In the genomic region with DNA sequence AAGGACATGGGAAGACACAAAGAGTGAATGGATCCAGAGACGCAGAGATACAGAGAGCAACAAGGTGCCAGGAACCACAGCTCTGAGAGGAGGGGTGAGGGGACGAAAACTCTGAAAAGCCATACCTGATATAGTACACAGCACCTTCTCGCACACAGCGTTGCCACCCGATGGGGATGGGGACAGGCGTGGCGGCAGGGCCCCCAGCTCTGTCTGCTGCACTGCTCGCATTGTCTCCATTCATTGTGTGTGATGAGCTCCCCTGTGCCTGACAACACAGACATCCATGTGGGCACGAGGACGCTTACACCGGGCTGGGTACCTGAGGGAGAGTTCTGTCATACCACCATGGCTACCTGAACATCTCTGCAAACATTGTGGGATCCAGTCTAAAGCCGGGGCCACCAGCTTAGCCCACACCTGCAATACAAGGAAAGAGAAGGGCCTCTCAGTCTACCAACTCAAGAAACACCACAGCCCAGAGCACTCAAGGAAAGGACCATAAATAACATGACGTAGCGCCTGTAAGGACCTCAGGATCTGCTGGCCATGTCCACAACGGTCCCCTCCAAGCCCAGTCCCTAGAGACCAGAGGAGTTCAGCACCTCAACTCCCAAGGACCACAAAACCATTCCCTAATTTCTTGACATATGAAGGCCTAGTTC, we compare ENCODE assay signal across 8 mouse cellular contexts. TPM values are rescaled to one million over a fixed set of nuclear protein-coding genes. Genes with fewer than 3 reads are reported as not detected.
DNase-seq lines count a peak whose midpoint lies in the region; ATAC-seq lines count a peak whose summit lies in the region.

No protein-coding gene starts in this region.

- peak overlapping the region; percentile 90 for H3K4me2 ChIP-seq in kidney, embryonic 14.5 days (replicated peaks; ENCODE audit: low read depth, low read length)
- peak overlapping the region; percentile 92 for H3K4me2 ChIP-seq in hindbrain, embryonic 13.5 days
- H3K4me2 ChIP-seq in midbrain, embryonic 15.5 days, result peak overlapping the region; percentile 87

- H3K36me3 ChIP-seq in kidney, embryonic 14.5 days (ENCODE audit: control insufficient read depth, insufficient read depth, low read length), result peaks cover 50% of the 10 kb centered on the region
- peaks cover 51% of the 10 kb centered on the region for H3K36me3 ChIP-seq in hindbrain, embryonic 13.5 days
- peaks cover 14% of the 10 kb centered on the region for H3K36me3 ChIP-seq in midbrain, embryonic 15.5 days (replicated peaks)

- peak overlapping the region; percentile 83 for H3K9ac ChIP-seq in kidney, embryonic 14.5 days (ENCODE audit: low read depth, low read length)
- H3K9ac ChIP-seq in hindbrain, embryonic 13.5 days, result peak overlapping the region; percentile 88
- H3K9ac ChIP-seq in midbrain, embryonic 15.5 days, result peak overlapping the region; percentile 63

- peak overlapping the region; percentile 62 for H3K4me3 ChIP-seq in kidney, embryonic 14.5 days (ENCODE audit: low read length)
- H3K4me3 ChIP-seq in hindbrain, embryonic 13.5 days, result peak overlapping the region; percentile 63
- peak overlapping the region; percentile 56 for H3K4me3 ChIP-seq in midbrain, embryonic 15.5 days

- no peaks in the 10 kb centered on the region for H3K27me3 ChIP-seq in kidney, embryonic 14.5 days (ENCODE audit: control insufficient read depth, insufficient read depth, low read length)
- H3K27me3 ChIP-seq in hindbrain, embryonic 13.5 days, result no peaks in the 10 kb centered on the region
- no peaks in the 10 kb centered on the region for H3K27me3 ChIP-seq in midbrain, embryonic 15.5 days (replicated peaks)

- no peak for DNase-seq in kidney, adult 9 months
- DNase-seq in cerebellum, adult 9-10 months, result peak; percentile 58
- no peak for DNase-seq in thymus, adult 18-20 months
- no peak for DNase-seq in ovary, postnatal 36 days (ENCODE audit: low spot score)
- DNase-seq in kidney, adult 8-10 months, result no peak

- ATAC-seq in kidney, embryonic 14.5 days (ENCODE audit: low FRiP score, low TSS enrichment), result no peak
- no peak for ATAC-seq in hindbrain, embryonic 13.5 days (ENCODE audit: low FRiP score)
- ATAC-seq in midbrain, embryonic 15.5 days (replicated peaks), result no peak

- peaks cover 39% of the 10 kb centered on the region for H3K4me1 ChIP-seq in kidney, embryonic 14.5 days (ENCODE audit: control insufficient read depth, insufficient read depth, low read length)
- H3K4me1 ChIP-seq in hindbrain, embryonic 13.5 days (replicated peaks), result peaks cover 63% of the 10 kb centered on the region
- peaks cover 64% of the 10 kb centered on the region for H3K4me1 ChIP-seq in midbrain, embryonic 15.5 days

- H3K27ac ChIP-seq in kidney, embryonic 14.5 days (ENCODE audit: low read depth, low read length), result peak overlapping the region; percentile 98; the same call in 1 of the 2 replicates
- peak overlapping the region; percentile 98 for H3K27ac ChIP-seq in hindbrain, embryonic 13.5 days
- H3K27ac ChIP-seq in midbrain, embryonic 15.5 days, result peak overlapping the region; percentile 91

- 71% methylated on average over 15 of the region's 15 CpGs for WGBS in kidney, embryonic 14.5 days
- 67% methylated on average over 15 of the region's 15 CpGs for WGBS in hindbrain, embryonic 13.5 days
- WGBS in midbrain, embryonic 15.5 days, result 69% methylated on average over 15 of the region's 15 CpGs

- H3K9me3 ChIP-seq in kidney, embryonic 14.5 days (ENCODE audit: control insufficient read depth, low read length), result no peaks in the 10 kb centered on the region
- H3K9me3 ChIP-seq in hindbrain, embryonic 13.5 days, result no peaks in the 10 kb centered on the region
- H3K9me3 ChIP-seq in midbrain, embryonic 15.5 days, result no peaks in the 10 kb centered on the region

RNA-seq across cellular contexts. Expression of gene Mbd6, which starts 1.4 kb away (rescaled TPM):
- 16.2 and 22.3 TPM in 2 replicates for polyA plus RNA-seq in kidney, embryonic 14.5 days (2014; fragmentation: Nextera tagmentation; extraction: Ambion mirVana)
- 12.1 and 16.5 TPM in 2 replicates for polyA plus RNA-seq in hindbrain, embryonic 13.5 days (2015; fragmentation: Nextera tagmentation; extraction: Ambion mirVana)
- 16.2 and 18.8 TPM in 2 replicates for polyA plus RNA-seq in midbrain, embryonic 15.5 days (2015; fragmentation: Nextera tagmentation; extraction: Ambion mirVana)

RNA-seq across cellular contexts. Expression of gene Dctn2, which starts 21.2 kb away (rescaled TPM):
- polyA plus RNA-seq in kidney, embryonic 14.5 days (2014; fragmentation: Nextera tagmentation; extraction: Ambion mirVana), result 164 and 173 TPM in 2 replicates
- 308 and 330 TPM in 2 replicates for polyA plus RNA-seq in hindbrain, embryonic 13.5 days (2015; fragmentation: Nextera tagmentation; extraction: Ambion mirVana)
- 355 and 362 TPM in 2 replicates for polyA plus RNA-seq in midbrain, embryonic 15.5 days (2015; fragmentation: Nextera tagmentation; extraction: Ambion mirVana)

RNA-seq across cellular contexts. Expression of gene Mars, which starts 24.2 kb away (rescaled TPM):
- 93.9 and 146 TPM in 2 replicates for polyA plus RNA-seq in kidney, embryonic 14.5 days (2014; fragmentation: Nextera tagmentation; extraction: Ambion mirVana)
- 116 and 119 TPM in 2 replicates for polyA plus RNA-seq in hindbrain, embryonic 13.5 days (2015; fragmentation: Nextera tagmentation; extraction: Ambion mirVana)
- 121 and 123 TPM in 2 replicates for polyA plus RNA-seq in midbrain, embryonic 15.5 days (2015; fragmentation: Nextera tagmentation; extraction: Ambion mirVana)

RNA-seq across cellular contexts. Expression of gene Kif5a, which starts 24.3 kb away (rescaled TPM):
- 0.37 and 0.57 TPM in 2 replicates for polyA plus RNA-seq in kidney, embryonic 14.5 days (2014; fragmentation: Nextera tagmentation; extraction: Ambion mirVana)
- 86.3 and 88.5 TPM in 2 replicates for polyA plus RNA-seq in hindbrain, embryonic 13.5 days (2015; fragmentation: Nextera tagmentation; extraction: Ambion mirVana)
- 99.0 and 103 TPM in 2 replicates for polyA plus RNA-seq in midbrain, embryonic 15.5 days (2015; fragmentation: Nextera tagmentation; extraction: Ambion mirVana)

RNA-seq across cellular contexts. Expression of gene Arhgap9, which starts 34.4 kb away (rescaled TPM):
- 3.0 and 3.1 TPM in 2 replicates for polyA plus RNA-seq in kidney, embryonic 14.5 days (2014; fragmentation: Nextera tagmentation; extraction: Ambion mirVana)
- polyA plus RNA-seq in hindbrain, embryonic 13.5 days (2015; fragmentation: Nextera tagmentation; extraction: Ambion mirVana), result 1.0 and 1.1 TPM in 2 replicates
- polyA plus RNA-seq in midbrain, embryonic 15.5 days (2015; fragmentation: Nextera tagmentation; extraction: Ambion mirVana), result 0.87 and 0.99 TPM in 2 replicates
